Mouse (Mus musculus) MEL (cell line): ENCODE data around the gene Zfr. TPM values are rescaled to one million over a fixed set of nuclear protein-coding genes. Genes with fewer than 3 reads are reported as not detected.
A peak's percentile ranks its signal among the peaks of the same experiment; 100 is the strongest.

Experiments used
- DNase-seq: peaks from one replicate; pipeline ENCODE4 v3.0.0; 2011; ENCODE audit warnings: low read depth, low spot score
- H3K27ac ChIP-seq: 2 replicates; pipeline ENCODE4 v1.5.1; 2012; ENCODE audit warnings: low read depth, mild to moderate bottlenecking, control low read depth, low read length, moderate library complexity; ENCODE audit not compliant: control insufficient read depth
- H3K27me3 ChIP-seq, 2 experiments: fragments of 150-350 bp in 1 of 2; sonication (generic) in 1 of 2; 2 replicates each; pipeline ENCODE4 v1.6.1; 2012; ENCODE audit warnings: low read length in 2 of 2, mild to moderate bottlenecking in 2 of 2, improper control_type of control experiment in 1 of 2, moderate library complexity in 1 of 2; ENCODE audit not compliant: insufficient read depth in 2 of 2, control insufficient read depth in 1 of 2
- H3K36me3 ChIP-seq, 2 experiments: 2 replicates each; pipeline ENCODE4 v1.6.1; 2012 to 2014; ENCODE audit warnings: low read length in 2 of 2, improper control_type of control experiment in 1 of 2, inconsistent platforms in 1 of 2, mild to moderate bottlenecking in 1 of 2; ENCODE audit not compliant: insufficient read depth in 2 of 2, control insufficient read depth in 1 of 2
- H3K4me1 ChIP-seq, 2 experiments: fragments of 150-350 bp in 1 of 2; sonication (generic) in 1 of 2; 2 replicates each; pipeline ENCODE4 v1.6.1; 2012; ENCODE audit warnings: low read length in 2 of 2, improper control_type of control experiment in 1 of 2, mild to moderate bottlenecking in 1 of 2; ENCODE audit not compliant: insufficient read depth in 2 of 2, control insufficient read depth in 1 of 2
- H3K4me3 ChIP-seq, 2 experiments: fragments of 150-350 bp in 1 of 2; sonication (generic) in 1 of 2; 2 replicates each; pipeline ENCODE4 v1.5.1; 2012; ENCODE audit warnings: low read depth in 2 of 2, low read length in 2 of 2, mild to moderate bottlenecking in 2 of 2, moderate library complexity in 2 of 2, control low read depth in 1 of 2, improper control_type of control experiment in 1 of 2; ENCODE audit not compliant: control insufficient read depth in 1 of 2, insufficient read depth in 1 of 2
- H3K79me2 ChIP-seq: 2 replicates; pipeline ENCODE4 v1.6.1; 2012; ENCODE audit warnings: mild to moderate bottlenecking, low read length, moderate library complexity; ENCODE audit not compliant: control insufficient read depth, poor library complexity, insufficient read depth
- H3K9ac ChIP-seq: 2 replicates; pipeline ENCODE4 v1.6.1; 2012; ENCODE audit warnings: low read depth, mild to moderate bottlenecking, control low read depth, low read length, moderate library complexity; ENCODE audit not compliant: control insufficient read depth, poor library complexity, severe bottlenecking
- H3K9me3 ChIP-seq: fragments of 150-350 bp; sonication (generic); replicated peaks from 2 replicates; pipeline ENCODE4 v1.6.1; 2012; ENCODE audit warnings: mild to moderate bottlenecking, low read length, improper control_type of control experiment, moderate library complexity; ENCODE audit not compliant: insufficient read depth
- BHLHE40 ChIP-seq: IDR thresholded peaks from 2 replicates; pipeline ENCODE4 v1.6.1; 2012; ENCODE audit warnings: low read depth, mild to moderate bottlenecking, inconsistent platforms, low read length, improper control_type of control experiment, borderline replicate concordance
- CHD1 ChIP-seq: IDR thresholded peaks from 2 replicates; pipeline ENCODE4 v1.6.1; 2012; ENCODE audit warnings: low read depth, mild to moderate bottlenecking, inconsistent platforms, low read length, improper control_type of control experiment
- E2F4 ChIP-seq: IDR thresholded peaks from 2 replicates; pipeline ENCODE4 v1.6.1; 2011; ENCODE audit warnings: low read depth, low read length, improper control_type of control experiment, borderline replicate concordance
- ELF1 ChIP-seq: IDR thresholded peaks from 2 replicates; pipeline ENCODE4 v1.6.1; 2014; ENCODE audit warnings: low read depth, mild to moderate bottlenecking, inconsistent platforms, low read length, improper control_type of control experiment, moderate library complexity
- ETS1 ChIP-seq: IDR thresholded peaks from 2 replicates; pipeline ENCODE4 v1.6.1; 2012; ENCODE audit warnings: low read depth, mild to moderate bottlenecking, inconsistent platforms, low read length, improper control_type of control experiment, moderate library complexity
- GABPA ChIP-seq: IDR thresholded peaks from 2 replicates; pipeline ENCODE4 v1.6.1; 2012; ENCODE audit warnings: low read depth, mild to moderate bottlenecking, inconsistent platforms, low read length, improper control_type of control experiment, moderate library complexity
- GATA1 ChIP-seq: IDR thresholded peaks from 2 replicates; pipeline ENCODE4 v1.6.1; 2011; ENCODE audit warnings: low read depth, low read length, improper control_type of control experiment
- KAT2A ChIP-seq: conservative IDR thresholded peaks from 2 replicates; pipeline ENCODE4 v1.6.1; 2012; ENCODE audit warnings: low read depth, low read length, improper control_type of control experiment, inconsistent platforms
- MAX ChIP-seq: IDR thresholded peaks from 2 replicates; pipeline ENCODE4 v1.6.1; 2011; ENCODE audit warnings: low read length, improper control_type of control experiment
- MAZ ChIP-seq: IDR thresholded peaks from 2 replicates; pipeline ENCODE4 v1.6.1; 2012; ENCODE audit warnings: low read depth, mild to moderate bottlenecking, inconsistent platforms, low read length, improper control_type of control experiment
- MEF2A ChIP-seq: IDR thresholded peaks from 2 replicates; pipeline ENCODE4 v1.6.1; 2014; ENCODE audit warnings: low read depth, mild to moderate bottlenecking, inconsistent platforms, low read length, improper control_type of control experiment; ENCODE audit not compliant: poor library complexity, insufficient replicate concordance, severe bottlenecking; ENCODE audit errors: extremely low read depth
- MXI1 ChIP-seq: IDR thresholded peaks from 2 replicates; pipeline ENCODE4 v1.6.1; 2011; ENCODE audit warnings: mild to moderate bottlenecking, low read depth, low read length, improper control_type of control experiment
- MYB ChIP-seq: IDR thresholded peaks from 2 replicates; pipeline ENCODE4 v1.6.1; 2011; ENCODE audit warnings: mild to moderate bottlenecking, low read depth, low read length, improper control_type of control experiment
- NELFE ChIP-seq: IDR thresholded peaks from 2 replicates; pipeline ENCODE4 v1.6.1; 2011; ENCODE audit warnings: low read depth, low read length, improper control_type of control experiment
- POLR2A ChIP-seq, 2 experiments: IDR thresholded peaks; 2 replicates each; pipeline ENCODE4 v1.6.1; 2011 to 2012; ENCODE audit warnings: low read length in 2 of 2, mild to moderate bottlenecking in 2 of 2, control low read depth in 1 of 2, improper control_type of control experiment in 1 of 2, low read depth in 1 of 2, moderate library complexity in 1 of 2; ENCODE audit not compliant: control insufficient read depth in 1 of 2, insufficient read depth in 1 of 2, poor library complexity in 1 of 2
- POLR2AphosphoS2 ChIP-seq: IDR thresholded peaks from 2 replicates; pipeline ENCODE4 v1.6.1; 2011; ENCODE audit warnings: low read length, improper control_type of control experiment
- SIN3A ChIP-seq: IDR thresholded peaks from 2 replicates; pipeline ENCODE4 v1.6.1; 2012; ENCODE audit warnings: low read length, improper control_type of control experiment, inconsistent platforms
- TAL1 ChIP-seq: IDR thresholded peaks from 2 replicates; pipeline ENCODE4 v1.6.1; 2012; ENCODE audit warnings: mild to moderate bottlenecking, inconsistent platforms, low read length, moderate library complexity, mixed read lengths
- TBP ChIP-seq: IDR thresholded peaks from 2 replicates; pipeline ENCODE4 v1.8.0; 2011; ENCODE audit warnings: low read depth, low read length, improper control_type of control experiment
- USF1 ChIP-seq: IDR thresholded peaks from 2 replicates; pipeline ENCODE4 v1.6.1; 2014; ENCODE audit warnings: low read depth, mild to moderate bottlenecking, inconsistent platforms, low read length, improper control_type of control experiment, moderate library complexity
- ZKSCAN1 ChIP-seq: IDR thresholded peaks from 2 replicates; pipeline ENCODE4 v1.6.1; 2012; ENCODE audit warnings: low read depth, mild to moderate bottlenecking, inconsistent platforms, low read length, improper control_type of control experiment, moderate library complexity
- ZMIZ1 ChIP-seq: IDR thresholded peaks from 2 replicates; pipeline ENCODE4 v1.6.1; 2012; ENCODE audit warnings: low read depth, mild to moderate bottlenecking, inconsistent platforms, low read length, improper control_type of control experiment, moderate library complexity
- ZNF384 ChIP-seq: IDR thresholded peaks from 2 replicates; pipeline ENCODE4 v1.6.1; 2012; ENCODE audit warnings: low read depth, mild to moderate bottlenecking, inconsistent platforms, low read length, improper control_type of control experiment
- polyA plus RNA-seq, 2 experiments: library from polyadenylated mRNA; stranded (reverse) in 1 of 2; unstranded in 1 of 2; fragments of >175 nt in 1 of 2; fragments of >200 nt in 1 of 2; gene quantifications; 2 replicates each; pipeline versions ENCODE4 v1.2.1 to v1.2.4; 2012; ENCODE audit warnings: low replicate concordance in 2 of 2, low read depth in 1 of 2; ENCODE audit not compliant: insufficient read length in 2 of 2, insufficient read depth in 1 of 2, missing spikeins in 1 of 2
- total RNA-seq: library from RNA; depleted of rRNA; stranded (reverse); fragments of 300-350 nt; gene quantifications from 2 replicates; pipeline ENCODE4 v1.2.3, GENCODE M21; 2012

Gene Zfr
- total and polyA plus RNA-seq, 3 experiments, result 54.4 to 199 (median 108) TPM

- peak; percentile 57 for TF ChIP-seq MXI1
- no peak for TF ChIP-seq E2F4
- no peak for TF ChIP-seq MYB
- TF ChIP-seq CHD1, result peak; percentile 8
- 0 out of 2 replicates have a peak, but pooled peaks have one; percentile 15 for TF ChIP-seq POLR2AphosphoS2
These were observed 949 bp downstream of the Zfr start (continued) for GRCm38 (mm10) chr15:12118432-12119128.

- Histone ChIP-seq H3K9me3 (no peaks in the 10 kb centered on the region), H3K9ac (peak overlapping the region; percentile 100), H3K79me2 (peaks cover 39% of the 10 kb centered on the region), H3K4me1 (peaks cover 19 to 27% of the 10 kb centered on the region in 2 experiments), H3K27ac (peak overlapping the region; percentile 82), H3K4me3 (peak overlapping the region; percentile 97 to 99), H3K27me3 (no peaks in the 10 kb centered on the region), H3K36me3 (peaks cover 34 to 37% of the 10 kb centered on the region in 2 experiments)
- peak; percentile 74 for DNase-seq
- TF ChIP-seq GABPA (no peak), GATA1 (0 out of 2 replicates have a peak, but pooled peaks have one; percentile 12)
These were observed 1.5 kb downstream of the Zfr start for GRCm38 (mm10) chr15:12119129-12119466.

GRCm38 (mm10) chr15:12124913-12125312, 7.3 kb downstream of the Zfr start:
- no peak for TF ChIP-seq MAX
- TF ChIP-seq ZNF384, result no peak
- no peak for TF ChIP-seq MAZ
- TF ChIP-seq NELFE, result no peak
- TF ChIP-seq TBP, result no peak
- TF ChIP-seq CHD1, result no peak
- peak; percentile 27; the same call in 1 of the 2 replicates for TF ChIP-seq ELF1
- TF ChIP-seq ZMIZ1, result no peak
- no peak for TF ChIP-seq GABPA
- TF ChIP-seq ZKSCAN1, result no peak
- no peak for TF ChIP-seq BHLHE40
- TF ChIP-seq TAL1, result no peak
- TF ChIP-seq ETS1, result peak; percentile 57
- peak; percentile 65 for TF ChIP-seq GATA1
- peak in 1 of 2 experiments; percentile 16; a peak in 1 of 4 replicates for TF ChIP-seq POLR2A (IDR thresholded peaks at IDR 0.05; ENCODE audit: control insufficient read depth in 1 of 2, insufficient read depth in 1 of 2, low read depth in 1 of 2, low read length in 2 of 2, poor library complexity in 1 of 2)
- TF ChIP-seq MEF2A, result peak; percentile 99
- TF ChIP-seq POLR2AphosphoS2, result peak; percentile 30; the same call in 1 of the 2 replicates
- no peak; the same call in 1 of the 2 replicates for TF ChIP-seq SIN3A
- TF ChIP-seq KAT2A, result no peak
- TF ChIP-seq USF1, result no peak
- DNase-seq, result peak; percentile 54
- Histone ChIP-seq H3K9ac (no peak overlapping the region), H3K9me3 (no peaks in the 10 kb centered on the region), H3K4me3 (no peak overlapping the region), H3K36me3 (peaks cover 55 to 59% of the 10 kb centered on the region in 2 experiments), H3K27ac (no peak overlapping the region), H3K4me1 (peaks cover 9 to 29% of the 10 kb centered on the region in 2 experiments), H3K79me2 (peaks cover 62% of the 10 kb centered on the region), H3K27me3 (no peaks in the 10 kb centered on the region)
